Mouse (Mus musculus) MEL (cell line): Measurements from ENCODE around the gene Mrtfa. TPM values are rescaled to one million over a fixed set of nuclear protein-coding genes. Genes with fewer than 3 reads are reported as not detected.
A peak's percentile ranks its signal among the peaks of the same experiment; 100 is the strongest.

Experiments
- DNase-seq: peaks from one replicate; pipeline ENCODE4 v3.0.0; 2011; ENCODE audit warnings: low read depth, low spot score
- H3K27ac ChIP-seq: 2 replicates; pipeline ENCODE4 v1.5.1; 2012; ENCODE audit warnings: low read depth, mild to moderate bottlenecking, control low read depth, low read length, moderate library complexity; ENCODE audit not compliant: control insufficient read depth
- H3K27me3 ChIP-seq, 2 experiments: fragments of 150-350 bp in 1 of 2; sonication (generic) in 1 of 2; 2 replicates each; pipeline ENCODE4 v1.6.1; 2012; ENCODE audit warnings: low read length in 2 of 2, mild to moderate bottlenecking in 2 of 2, improper control_type of control experiment in 1 of 2, moderate library complexity in 1 of 2; ENCODE audit not compliant: insufficient read depth in 2 of 2, control insufficient read depth in 1 of 2
- H3K36me3 ChIP-seq, 2 experiments: 2 replicates each; pipeline ENCODE4 v1.6.1; 2012 to 2014; ENCODE audit warnings: low read length in 2 of 2, improper control_type of control experiment in 1 of 2, inconsistent platforms in 1 of 2, mild to moderate bottlenecking in 1 of 2; ENCODE audit not compliant: insufficient read depth in 2 of 2, control insufficient read depth in 1 of 2
- H3K4me1 ChIP-seq, 2 experiments: fragments of 150-350 bp in 1 of 2; sonication (generic) in 1 of 2; 2 replicates each; pipeline ENCODE4 v1.6.1; 2012; ENCODE audit warnings: low read length in 2 of 2, improper control_type of control experiment in 1 of 2, mild to moderate bottlenecking in 1 of 2; ENCODE audit not compliant: insufficient read depth in 2 of 2, control insufficient read depth in 1 of 2
- H3K4me3 ChIP-seq, 2 experiments: fragments of 150-350 bp in 1 of 2; sonication (generic) in 1 of 2; 2 replicates each; pipeline ENCODE4 v1.5.1; 2012; ENCODE audit warnings: low read depth in 2 of 2, low read length in 2 of 2, mild to moderate bottlenecking in 2 of 2, moderate library complexity in 2 of 2, control low read depth in 1 of 2, improper control_type of control experiment in 1 of 2; ENCODE audit not compliant: control insufficient read depth in 1 of 2, insufficient read depth in 1 of 2
- H3K79me2 ChIP-seq: 2 replicates; pipeline ENCODE4 v1.6.1; 2012; ENCODE audit warnings: mild to moderate bottlenecking, low read length, moderate library complexity; ENCODE audit not compliant: control insufficient read depth, poor library complexity, insufficient read depth
- H3K9ac ChIP-seq: 2 replicates; pipeline ENCODE4 v1.6.1; 2012; ENCODE audit warnings: low read depth, mild to moderate bottlenecking, control low read depth, low read length, moderate library complexity; ENCODE audit not compliant: control insufficient read depth, poor library complexity, severe bottlenecking
- H3K9me3 ChIP-seq: fragments of 150-350 bp; sonication (generic); replicated peaks from 2 replicates; pipeline ENCODE4 v1.6.1; 2012; ENCODE audit warnings: mild to moderate bottlenecking, low read length, improper control_type of control experiment, moderate library complexity; ENCODE audit not compliant: insufficient read depth
- BHLHE40 ChIP-seq: IDR thresholded peaks from 2 replicates; pipeline ENCODE4 v1.6.1; 2012; ENCODE audit warnings: low read depth, mild to moderate bottlenecking, inconsistent platforms, low read length, improper control_type of control experiment, borderline replicate concordance
- CTCF ChIP-seq, 3 experiments: IDR thresholded peaks in 2 of 3; conservative IDR thresholded peaks in 1 of 3; 2 replicates each; pipeline ENCODE4 v1.5.1; 2011 to 2012; ENCODE audit warnings: low read length in 3 of 3, low read depth in 2 of 3, mild to moderate bottlenecking in 2 of 3, improper control_type of control experiment in 1 of 3, inconsistent platforms in 1 of 3, mixed read lengths in 1 of 3, moderate library complexity in 1 of 3; ENCODE audit not compliant: control insufficient read depth in 1 of 3, insufficient read depth in 1 of 3, poor library complexity in 1 of 3, severe bottlenecking in 1 of 3
- E2F4 ChIP-seq: IDR thresholded peaks from 2 replicates; pipeline ENCODE4 v1.6.1; 2011; ENCODE audit warnings: low read depth, low read length, improper control_type of control experiment, borderline replicate concordance
- ETS1 ChIP-seq: IDR thresholded peaks from 2 replicates; pipeline ENCODE4 v1.6.1; 2012; ENCODE audit warnings: low read depth, mild to moderate bottlenecking, inconsistent platforms, low read length, improper control_type of control experiment, moderate library complexity
- GABPA ChIP-seq: IDR thresholded peaks from 2 replicates; pipeline ENCODE4 v1.6.1; 2012; ENCODE audit warnings: low read depth, mild to moderate bottlenecking, inconsistent platforms, low read length, improper control_type of control experiment, moderate library complexity
- GATA1 ChIP-seq: IDR thresholded peaks from 2 replicates; pipeline ENCODE4 v1.6.1; 2011; ENCODE audit warnings: low read depth, low read length, improper control_type of control experiment
- KAT2A ChIP-seq: conservative IDR thresholded peaks from 2 replicates; pipeline ENCODE4 v1.6.1; 2012; ENCODE audit warnings: low read depth, low read length, improper control_type of control experiment, inconsistent platforms
- MAX ChIP-seq: IDR thresholded peaks from 2 replicates; pipeline ENCODE4 v1.6.1; 2011; ENCODE audit warnings: low read length, improper control_type of control experiment
- MEF2A ChIP-seq: IDR thresholded peaks from 2 replicates; pipeline ENCODE4 v1.6.1; 2014; ENCODE audit warnings: low read depth, mild to moderate bottlenecking, inconsistent platforms, low read length, improper control_type of control experiment; ENCODE audit not compliant: poor library complexity, insufficient replicate concordance, severe bottlenecking; ENCODE audit errors: extremely low read depth
- MYB ChIP-seq: IDR thresholded peaks from 2 replicates; pipeline ENCODE4 v1.6.1; 2011; ENCODE audit warnings: mild to moderate bottlenecking, low read depth, low read length, improper control_type of control experiment
- NELFE ChIP-seq: IDR thresholded peaks from 2 replicates; pipeline ENCODE4 v1.6.1; 2011; ENCODE audit warnings: low read depth, low read length, improper control_type of control experiment
- POLR2AphosphoS5 ChIP-seq: IDR thresholded peaks from 2 replicates; pipeline ENCODE4 v1.6.1; 2012; ENCODE audit warnings: low read depth, borderline replicate concordance, mild to moderate bottlenecking, inconsistent platforms, low read length, moderate library complexity, mixed read lengths
- RAD21 ChIP-seq: IDR thresholded peaks from 2 replicates; pipeline ENCODE4 v1.6.1; 2011; ENCODE audit warnings: mild to moderate bottlenecking, low read depth, low read length, improper control_type of control experiment
- SMC3 ChIP-seq: IDR thresholded peaks from 2 replicates; pipeline ENCODE4 v1.6.1; 2011; ENCODE audit warnings: low read depth, low read length, improper control_type of control experiment
- TAL1 ChIP-seq: IDR thresholded peaks from 2 replicates; pipeline ENCODE4 v1.6.1; 2012; ENCODE audit warnings: mild to moderate bottlenecking, inconsistent platforms, low read length, moderate library complexity, mixed read lengths
- TCF12 ChIP-seq: IDR thresholded peaks from 2 replicates; pipeline ENCODE4 v1.6.1; 2014; ENCODE audit warnings: low read depth, mild to moderate bottlenecking, inconsistent platforms, low read length, improper control_type of control experiment, moderate library complexity
- USF1 ChIP-seq: IDR thresholded peaks from 2 replicates; pipeline ENCODE4 v1.6.1; 2014; ENCODE audit warnings: low read depth, mild to moderate bottlenecking, inconsistent platforms, low read length, improper control_type of control experiment, moderate library complexity
- USF2 ChIP-seq, 2 experiments: IDR thresholded peaks; 2 replicates each; pipeline ENCODE4 v1.6.1; 2011 to 2012; ENCODE audit warnings: improper control_type of control experiment in 2 of 2, low read length in 2 of 2, borderline replicate concordance in 1 of 2, inconsistent platforms in 1 of 2, low read depth in 1 of 2, mild to moderate bottlenecking in 1 of 2; ENCODE audit not compliant: insufficient read depth in 1 of 2
- ZC3H11A ChIP-seq: IDR thresholded peaks from 2 replicates; pipeline ENCODE4 v1.6.1; 2012; ENCODE audit warnings: low read depth, mild to moderate bottlenecking, inconsistent platforms, low read length, improper control_type of control experiment
- ZKSCAN1 ChIP-seq: IDR thresholded peaks from 2 replicates; pipeline ENCODE4 v1.6.1; 2012; ENCODE audit warnings: low read depth, mild to moderate bottlenecking, inconsistent platforms, low read length, improper control_type of control experiment, moderate library complexity
- ZMIZ1 ChIP-seq: IDR thresholded peaks from 2 replicates; pipeline ENCODE4 v1.6.1; 2012; ENCODE audit warnings: low read depth, mild to moderate bottlenecking, inconsistent platforms, low read length, improper control_type of control experiment, moderate library complexity
- ZNF384 ChIP-seq: IDR thresholded peaks from 2 replicates; pipeline ENCODE4 v1.6.1; 2012; ENCODE audit warnings: low read depth, mild to moderate bottlenecking, inconsistent platforms, low read length, improper control_type of control experiment
- polyA plus RNA-seq, 2 experiments: library from polyadenylated mRNA; stranded (reverse) in 1 of 2; unstranded in 1 of 2; fragments of >175 nt in 1 of 2; fragments of >200 nt in 1 of 2; gene quantifications; 2 replicates each; pipeline versions ENCODE4 v1.2.1 to v1.2.4; 2012; ENCODE audit warnings: low replicate concordance in 2 of 2, low read depth in 1 of 2; ENCODE audit not compliant: insufficient read length in 2 of 2, insufficient read depth in 1 of 2, missing spikeins in 1 of 2
- total RNA-seq: library from RNA; depleted of rRNA; stranded (reverse); fragments of 300-350 nt; gene quantifications from 2 replicates; pipeline ENCODE4 v1.2.3, GENCODE M21; 2012

The Mrtfa gene
- total and polyA plus RNA-seq, 3 experiments: 2.6 to 11.9 TPM; not detected in 1

DNA sequence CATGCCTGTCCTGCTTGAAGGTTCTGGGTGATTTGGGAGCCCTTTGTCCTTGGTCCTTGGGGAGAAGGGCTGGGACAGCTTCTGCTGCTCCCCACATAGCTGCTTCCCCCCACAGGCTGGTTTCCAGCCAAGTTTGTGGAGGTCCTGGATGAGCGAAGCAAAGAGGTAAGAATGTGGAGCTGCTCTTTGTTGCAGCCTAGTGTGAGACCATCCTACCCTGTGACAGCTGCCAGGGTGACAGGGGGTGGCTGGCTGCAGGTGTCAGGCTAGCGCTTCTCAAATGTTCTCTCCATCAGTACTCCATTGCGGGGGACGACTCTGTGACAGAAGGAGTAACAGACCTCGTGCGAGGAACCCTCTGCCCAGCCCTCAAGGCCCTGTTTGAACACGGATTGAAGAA lies 180.4 kb downstream of the Mrtfa start:
- H3K27ac ChIP-seq: no peak overlapping the region
- no peaks in the 10 kb centered on the region for H3K79me2 ChIP-seq
- H3K9me3 ChIP-seq: no peaks in the 10 kb centered on the region
- no peak overlapping the region for H3K9ac ChIP-seq
- no peaks in the 10 kb centered on the region for H3K36me3 ChIP-seq
- DNase-seq: no peak
- no peak overlapping the region for H3K4me3 ChIP-seq
- H3K4me1 ChIP-seq: no peaks in the 10 kb centered on the region
- TF ChIP-seq POLR2AphosphoS5 (no peak), GATA1 (no peak)
- H3K27me3 ChIP-seq: no peaks in the 10 kb centered on the region

DNA sequence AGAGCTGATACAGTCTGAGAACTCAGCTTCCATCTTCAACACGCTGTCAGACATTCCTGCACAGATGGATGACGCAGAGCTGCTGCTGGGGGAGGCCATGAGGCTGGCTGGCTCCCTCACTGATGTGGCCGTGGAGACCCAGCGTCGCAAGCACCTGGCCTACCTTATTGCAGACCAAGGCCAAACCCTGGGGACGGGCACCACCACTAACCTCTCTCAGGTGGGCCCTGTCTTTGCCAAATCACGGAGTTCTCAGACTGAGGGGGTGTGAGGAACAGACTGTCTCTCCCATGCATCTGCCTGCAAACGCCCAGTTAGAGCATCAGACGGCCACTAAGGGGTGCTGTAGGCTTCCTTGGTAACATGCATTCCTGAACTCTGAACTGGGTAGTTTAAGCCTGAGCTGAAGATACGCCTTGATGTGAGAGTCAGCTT lies 181.9 kb downstream of the Mrtfa start:
- no peak overlapping the region for H3K27ac ChIP-seq
- no peaks in the 10 kb centered on the region for H3K79me2 ChIP-seq
- H3K27me3 ChIP-seq: no peaks in the 10 kb centered on the region
- H3K36me3 ChIP-seq: peaks cover 0 to under 1% of the 10 kb centered on the region in 2 experiments; a peak in 2 of 4 replicates
- peak; percentile 43 for DNase-seq
- H3K9me3 ChIP-seq: no peaks in the 10 kb centered on the region
- H3K4me1 ChIP-seq: peaks cover under 1 to 2% of the 10 kb centered on the region in 2 experiments; a peak in 3 of 4 replicates
- no peak overlapping the region for H3K4me3 ChIP-seq
- TF ChIP-seq MEF2A: no peak
- TF ChIP-seq ZC3H11A: peak; percentile 9; the same call in 1 of the 2 replicates
- TF ChIP-seq CTCF (IDR thresholded peaks at IDR 0.05 in 2 of 3, conservative IDR thresholded peaks at IDR 0.05 in 1 of 3; ENCODE audit: control insufficient read depth in 1 of 3, insufficient read depth in 1 of 3, low read depth in 2 of 3, low read length in 3 of 3, poor library complexity in 1 of 3, severe bottlenecking in 1 of 3): peak; percentile 33 to 55 (median 49)
- no peak for TF ChIP-seq USF1
- TF ChIP-seq KAT2A: no peak
- TF ChIP-seq RAD21: peak; percentile 55
- TF ChIP-seq NELFE: no peak
- no peak for TF ChIP-seq TCF12
- TF ChIP-seq TAL1: no peak
- peak; percentile 51 for TF ChIP-seq SMC3
- no peak for TF ChIP-seq ZNF384
- no peak for TF ChIP-seq ETS1
- TF ChIP-seq BHLHE40: no peak
- no peak overlapping the region for H3K9ac ChIP-seq

DNA sequence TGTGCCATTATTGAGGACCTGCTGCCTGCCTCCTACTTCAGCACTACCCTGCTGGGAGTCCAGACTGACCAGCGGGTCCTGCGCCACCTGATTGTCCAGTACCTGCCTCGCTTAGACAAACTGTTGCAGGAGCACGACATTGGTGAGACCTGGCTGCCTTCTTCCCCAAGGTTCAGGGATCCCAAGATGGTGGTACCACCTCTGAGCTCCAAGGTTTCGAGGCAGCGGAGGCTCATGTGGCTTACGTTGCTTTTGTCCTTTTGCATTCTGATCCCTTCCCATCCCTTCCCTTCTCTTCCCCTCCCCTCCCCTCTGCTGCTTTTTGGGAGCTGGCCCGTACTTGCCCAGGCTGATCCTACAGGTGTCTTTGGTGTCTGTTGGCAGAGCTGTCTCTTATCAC lies 182.7 kb downstream of the Mrtfa start:
- H3K4me3 ChIP-seq: no peak overlapping the region
- H3K79me2 ChIP-seq: no peaks in the 10 kb centered on the region
- no peak overlapping the region for H3K27ac ChIP-seq
- TF ChIP-seq POLR2AphosphoS5 (no peak), TAL1 (no peak), ZMIZ1 (no peak), ZKSCAN1 (no peak), USF1 (no peak), USF2 (IDR thresholded peaks at IDR 0.05; ENCODE audit: borderline replicate concordance in 1 of 2, insufficient read depth in 1 of 2, low read depth in 1 of 2, low read length in 2 of 2) (no peak), MAX (no peak), ETS1 (no peak), E2F4 (no peak), MYB (no peak), GABPA (no peak)
- H3K36me3 ChIP-seq: peaks cover 0 to 9% of the 10 kb centered on the region in 2 experiments; a peak in 2 of 4 replicates
- no peaks in the 10 kb centered on the region for H3K9me3 ChIP-seq
- no peak for DNase-seq
- H3K27me3 ChIP-seq: no peaks in the 10 kb centered on the region
- no peak overlapping the region for H3K9ac ChIP-seq
- H3K4me1 ChIP-seq: peaks cover 8 to 9% of the 10 kb centered on the region in 2 experiments
